Mouse (Mus musculus) gastrocnemius, postnatal 4 days (tissue): ENCODE measurements at regions not wholly inside any gene's neighbourhood (a gene's known extent, or its start where the extent isn't known, plus 50 kb on each side); places are given as distances from the start of the nearest gene placed in this dataset.
"Not testable (repeated sequence)": the region's sequence is repeated elsewhere in the genome, so short reads cannot be mapped to it uniquely, and the experiment has no call there.

Source experiments
- DNase-seq, 2 experiments: peaks; one replicate each; pipeline ENCODE4 v3.0.0; 2021 to 2022; ENCODE audit warnings: low spot score in 2 of 2, mixed read lengths in 2 of 2

DNA sequence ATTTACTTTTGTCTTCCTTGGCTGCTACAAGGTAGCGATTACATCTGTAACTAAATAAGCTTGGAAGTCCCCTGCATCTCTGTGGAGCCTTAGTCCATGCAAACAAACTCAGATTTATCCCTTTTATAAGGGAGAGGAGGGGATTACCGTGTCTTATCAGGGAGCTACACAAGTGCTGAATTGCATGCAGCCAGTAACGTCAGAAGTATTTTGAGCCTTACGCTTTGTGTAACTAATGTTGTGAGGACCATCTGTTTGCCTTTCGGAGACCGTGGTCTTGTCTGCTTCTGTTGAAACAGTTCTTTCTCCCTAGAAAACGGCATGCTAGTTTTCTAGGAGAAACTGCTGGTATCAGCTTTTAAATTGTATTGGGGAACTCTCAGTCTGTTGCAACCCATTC is 58.0 kb upstream of the Dmrta1 start:
- DNase-seq, result no peak

DNA sequence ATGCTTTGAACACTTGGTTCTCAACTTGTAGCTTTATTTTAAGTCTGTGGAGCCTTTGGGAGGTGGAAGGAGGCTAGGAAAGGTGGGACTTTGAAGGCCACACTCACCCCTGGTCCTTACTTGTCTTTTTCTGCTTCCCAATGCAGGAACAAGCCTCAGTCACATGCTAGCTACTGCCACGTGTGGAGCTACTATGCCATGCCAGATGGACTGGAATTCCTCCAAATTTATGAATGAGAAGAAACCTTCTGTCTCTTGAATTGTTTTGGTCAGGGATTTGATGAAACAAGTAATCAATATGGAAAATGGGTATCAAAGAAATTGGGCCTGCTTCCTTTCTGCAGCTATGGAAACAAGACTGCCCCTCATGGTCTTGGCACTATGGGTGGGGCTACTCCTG is 74.5 kb upstream of the Dmrta1 start:
- no peak for DNase-seq

DNA sequence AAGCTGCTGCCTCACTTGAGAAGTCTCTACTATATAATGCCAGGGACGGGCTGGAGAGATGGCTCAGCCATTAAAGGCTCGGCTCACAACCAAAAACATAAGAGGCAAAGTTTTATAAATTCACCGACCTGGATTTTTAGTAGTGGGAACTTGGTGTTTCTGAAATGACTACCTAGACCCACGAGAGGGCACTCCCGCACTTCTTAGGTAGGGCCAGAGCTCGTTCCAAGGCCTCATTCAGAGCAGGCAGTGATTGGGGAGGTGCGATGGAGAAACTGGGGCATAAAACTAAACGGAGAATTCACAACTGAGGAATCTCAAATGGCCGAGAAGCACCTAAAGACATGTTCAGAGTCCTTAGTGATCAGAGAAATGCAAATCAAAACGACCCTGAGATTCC is 103.7 kb upstream of the Dmrta1 start:
- DNase-seq, result peak in 1 of 2 experiments; percentile 8

DNA sequence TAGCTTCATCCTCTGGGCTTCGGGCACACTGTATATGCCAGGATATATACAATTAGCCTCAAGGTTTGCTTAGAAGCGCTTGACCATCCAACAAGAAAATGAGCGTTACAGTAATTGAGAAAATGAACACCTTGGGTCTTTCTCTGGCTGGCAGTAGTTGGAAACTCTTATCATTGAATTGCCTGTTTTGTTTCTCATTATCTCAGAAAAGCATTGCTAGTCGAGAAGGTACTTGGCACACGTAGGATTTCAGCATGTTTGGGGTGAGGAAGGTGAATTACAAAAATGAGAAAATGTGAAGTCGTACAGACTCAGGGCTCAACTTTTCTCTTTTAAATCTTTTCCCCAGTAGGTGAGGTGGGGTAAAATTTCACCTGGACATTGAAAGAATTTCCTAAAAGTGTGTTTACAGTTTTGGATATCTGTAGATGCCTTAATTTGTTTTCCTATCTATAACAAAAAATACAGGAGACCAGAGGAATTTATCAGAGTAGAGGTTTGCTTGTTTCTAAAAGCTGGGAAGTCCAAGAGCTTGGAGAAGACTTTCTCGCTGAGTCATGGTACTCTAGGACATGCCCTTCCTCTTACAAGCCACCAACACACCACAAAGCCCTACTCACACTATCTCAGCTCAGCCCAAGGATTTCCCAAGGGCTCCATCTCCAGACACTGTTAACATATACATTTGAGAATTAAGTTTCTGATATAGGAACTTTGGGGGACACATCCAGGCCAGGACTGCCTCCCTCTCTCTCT is 124.3 kb upstream of the Dmrta1 start:
- no peak for DNase-seq

DNA sequence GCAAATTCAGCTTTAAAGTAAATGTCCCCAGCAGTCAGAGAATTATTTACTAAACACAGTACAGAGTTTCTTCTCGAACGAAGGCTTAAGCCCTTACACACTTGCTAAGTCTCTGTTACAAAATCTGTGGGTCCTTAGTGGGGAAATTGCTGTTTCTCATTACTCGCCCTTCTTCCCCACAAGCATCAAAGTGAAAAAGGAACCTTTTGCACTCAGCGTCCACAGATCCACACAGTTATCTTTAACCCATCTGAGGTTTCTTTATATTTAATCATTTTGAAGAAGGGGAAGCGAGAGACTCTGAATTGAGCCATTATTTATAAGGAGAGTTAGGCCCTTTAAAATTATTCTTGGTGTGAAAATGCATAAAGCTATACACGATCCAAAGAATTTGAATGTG is 126.7 kb upstream of the Dmrta1 start:
- DNase-seq, result no peak

DNA sequence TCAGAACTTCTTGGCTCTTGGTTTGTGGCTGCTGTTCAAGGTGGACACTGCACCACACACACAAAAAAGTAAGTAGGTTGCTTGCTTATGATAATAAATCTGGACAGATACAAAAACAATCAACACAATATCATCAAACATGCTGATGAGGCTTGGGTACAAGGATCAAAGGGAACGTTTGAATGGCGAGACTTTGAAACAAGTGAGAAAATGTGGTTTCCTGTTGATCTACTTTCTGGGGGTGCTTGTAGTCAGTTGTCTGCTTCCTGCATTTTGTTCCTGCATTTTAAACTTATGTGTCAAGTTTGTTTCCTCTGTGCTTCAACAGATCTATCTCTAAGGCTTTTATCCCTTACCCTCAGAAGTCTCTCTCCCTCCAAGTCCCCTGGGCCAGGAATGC is 128.7 kb upstream of the Dmrta1 start:
- no peak for DNase-seq

DNA sequence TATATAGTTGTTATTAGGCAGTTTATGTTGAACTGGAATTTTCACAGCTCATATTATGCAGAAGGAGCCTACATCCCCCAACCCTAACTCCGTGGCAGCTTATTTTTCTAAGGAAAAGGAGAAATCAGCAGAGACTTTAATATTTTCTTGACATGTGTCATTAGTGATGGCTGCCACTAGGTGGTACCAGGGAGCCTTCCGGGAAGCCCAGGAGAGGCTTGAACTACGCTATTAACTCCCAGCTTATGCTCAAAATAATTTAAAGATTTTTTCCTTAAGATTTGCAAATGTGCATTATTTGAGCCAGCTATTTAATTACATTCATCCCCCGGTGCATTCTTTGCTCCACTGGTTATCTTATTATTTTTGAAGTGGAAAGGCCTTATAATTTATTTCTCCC is 146.8 kb upstream of the Dmrta1 start:
- peak in 1 of 2 experiments; percentile 30 for DNase-seq

DNA sequence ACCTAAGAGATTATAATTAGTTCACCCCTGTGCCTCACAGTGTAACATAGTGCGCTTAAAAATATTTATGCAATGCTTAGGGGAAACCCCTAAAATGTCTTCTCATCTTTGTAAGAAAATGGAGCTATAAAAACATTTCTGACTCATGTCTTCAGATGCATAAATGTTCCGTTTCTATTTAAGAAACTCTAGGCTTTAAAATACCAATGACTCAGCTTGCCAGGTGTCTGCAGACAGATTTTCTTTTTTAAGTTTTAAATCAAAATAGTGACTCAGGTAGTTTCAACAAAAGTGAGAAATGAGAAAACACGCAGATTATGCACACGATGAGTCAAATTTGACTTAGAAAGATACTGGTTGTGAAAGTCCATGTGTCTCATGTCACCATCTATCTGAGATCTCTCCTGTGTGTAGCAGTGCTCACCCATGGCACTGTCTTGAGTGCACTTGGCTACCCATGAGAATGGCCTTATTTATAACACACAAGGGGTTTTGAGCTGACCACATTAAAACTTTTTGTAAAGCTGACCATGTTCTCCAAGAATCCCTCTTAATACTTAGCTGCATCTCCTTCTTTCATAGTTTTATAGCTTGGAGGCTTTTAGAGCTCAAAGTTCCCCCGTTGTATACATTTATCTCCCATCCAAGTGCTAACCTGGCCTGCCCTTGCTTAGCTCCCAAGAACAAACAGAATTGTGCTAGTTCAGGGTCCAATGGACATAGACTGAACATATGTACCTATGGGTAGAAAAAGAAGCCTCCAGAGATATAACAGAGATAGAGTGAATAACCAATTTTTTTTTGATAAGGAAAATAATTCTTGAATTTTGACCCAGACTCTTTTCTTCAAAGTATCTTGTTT is 149.0 kb upstream of the Dmrta1 start:
- DNase-seq, result no peak

DNA sequence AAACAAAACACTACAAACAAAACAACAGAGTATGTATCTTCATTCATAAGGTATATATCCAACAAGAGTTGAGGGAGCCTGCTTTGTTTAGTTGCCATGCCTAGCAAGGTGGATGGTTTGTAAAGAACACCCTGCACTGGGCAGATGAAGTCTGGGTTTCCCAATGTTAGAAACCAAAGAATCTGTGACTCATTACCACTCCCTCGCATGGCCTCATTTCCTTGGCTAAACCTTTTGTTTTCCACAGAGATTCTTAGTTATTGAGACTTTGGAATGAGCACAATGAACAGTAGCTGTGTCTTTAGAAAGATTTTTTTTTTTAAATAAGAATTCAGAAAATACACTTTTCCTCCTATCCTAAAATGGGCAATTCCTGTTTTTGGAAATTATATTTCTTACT is 151.3 kb upstream of the Dmrta1 start:
- no peak for DNase-seq

DNA sequence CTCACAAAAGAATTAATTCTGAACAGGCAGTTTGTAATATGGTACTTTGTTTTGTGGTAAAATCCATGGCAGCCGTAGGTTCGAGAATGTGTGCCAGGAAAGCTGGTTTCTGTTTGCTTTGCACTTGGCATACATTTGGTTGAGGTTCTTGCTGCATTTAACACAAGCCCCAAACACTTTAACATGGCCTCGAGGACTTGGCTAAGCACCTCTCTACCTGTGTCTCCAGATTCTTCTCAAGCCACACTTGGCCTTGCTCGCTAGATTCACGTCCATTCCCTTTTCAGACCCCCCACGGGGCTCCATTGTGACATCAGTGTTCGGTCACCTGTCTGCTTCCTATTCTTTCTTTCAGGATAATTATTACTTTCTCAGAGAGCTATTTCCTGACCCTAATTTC is 151.9 kb upstream of the Dmrta1 start:
- no peak for DNase-seq

DNA sequence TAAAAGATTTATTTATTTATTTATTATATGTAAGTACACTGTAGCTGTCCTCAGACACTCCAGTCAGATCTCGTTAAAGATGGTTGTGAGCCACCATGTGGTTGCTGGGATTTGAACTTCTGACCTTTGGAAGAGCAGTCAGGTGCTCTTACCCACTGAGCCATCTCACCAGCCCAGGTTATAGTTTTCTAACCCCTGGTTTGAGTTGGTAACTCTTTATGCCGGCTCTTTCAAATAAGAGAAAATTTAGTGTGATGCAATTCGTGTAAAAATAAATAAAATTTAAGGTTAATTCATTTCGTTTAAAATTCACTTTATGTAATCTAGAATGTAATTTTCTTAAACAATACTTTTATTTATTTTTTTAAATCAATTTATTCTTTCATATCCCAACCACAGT is 153.7 kb upstream of the Dmrta1 start:
- DNase-seq, result not testable (repeated sequence)

DNA sequence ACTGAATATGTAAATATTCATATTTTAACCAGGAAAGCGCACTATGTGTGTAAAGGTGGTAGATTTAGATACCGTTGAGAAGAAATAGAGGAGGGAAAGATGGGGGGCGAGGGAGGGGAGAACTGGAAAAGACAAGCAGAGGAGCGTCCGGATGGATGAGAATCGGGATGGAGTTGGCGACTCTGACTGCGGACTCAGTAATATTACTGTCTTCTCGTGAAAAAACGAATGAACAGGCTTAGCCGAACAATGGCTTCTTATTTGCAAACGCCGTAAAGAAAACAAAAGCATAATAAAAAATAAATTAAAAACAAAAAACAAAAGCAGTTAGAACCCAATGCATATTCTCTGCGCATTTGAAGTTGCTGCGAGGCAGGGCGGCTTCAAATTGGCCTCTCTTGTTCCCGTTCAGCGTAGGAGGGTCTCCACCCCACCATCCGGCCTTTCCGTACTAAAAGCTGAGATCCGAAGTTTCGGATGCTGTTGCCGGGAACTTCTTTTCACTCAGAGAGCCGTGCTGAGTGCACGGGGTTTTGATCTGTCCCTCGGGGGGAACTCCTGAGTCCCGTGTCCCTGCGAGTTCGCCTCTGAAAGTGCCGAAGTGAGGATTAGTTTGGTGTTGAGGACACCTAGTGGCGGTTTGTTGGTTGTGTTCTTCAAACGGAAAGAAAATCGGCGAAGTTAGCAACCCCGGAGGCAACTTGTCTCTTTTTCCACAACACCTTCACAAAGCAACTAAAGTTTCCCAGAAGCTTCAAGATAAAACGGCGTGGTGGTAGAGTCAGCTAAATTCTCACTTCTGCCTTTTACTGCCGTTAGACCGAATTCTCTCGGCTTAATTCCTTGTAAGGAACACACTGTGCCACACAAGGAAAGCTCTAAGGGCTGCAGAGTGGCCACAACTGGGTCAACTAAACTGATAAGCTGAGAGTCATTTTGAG is 154.7 kb upstream of the Dmrta1 start:
- DNase-seq, result peak in 1 of 2 experiments; percentile 46

DNA sequence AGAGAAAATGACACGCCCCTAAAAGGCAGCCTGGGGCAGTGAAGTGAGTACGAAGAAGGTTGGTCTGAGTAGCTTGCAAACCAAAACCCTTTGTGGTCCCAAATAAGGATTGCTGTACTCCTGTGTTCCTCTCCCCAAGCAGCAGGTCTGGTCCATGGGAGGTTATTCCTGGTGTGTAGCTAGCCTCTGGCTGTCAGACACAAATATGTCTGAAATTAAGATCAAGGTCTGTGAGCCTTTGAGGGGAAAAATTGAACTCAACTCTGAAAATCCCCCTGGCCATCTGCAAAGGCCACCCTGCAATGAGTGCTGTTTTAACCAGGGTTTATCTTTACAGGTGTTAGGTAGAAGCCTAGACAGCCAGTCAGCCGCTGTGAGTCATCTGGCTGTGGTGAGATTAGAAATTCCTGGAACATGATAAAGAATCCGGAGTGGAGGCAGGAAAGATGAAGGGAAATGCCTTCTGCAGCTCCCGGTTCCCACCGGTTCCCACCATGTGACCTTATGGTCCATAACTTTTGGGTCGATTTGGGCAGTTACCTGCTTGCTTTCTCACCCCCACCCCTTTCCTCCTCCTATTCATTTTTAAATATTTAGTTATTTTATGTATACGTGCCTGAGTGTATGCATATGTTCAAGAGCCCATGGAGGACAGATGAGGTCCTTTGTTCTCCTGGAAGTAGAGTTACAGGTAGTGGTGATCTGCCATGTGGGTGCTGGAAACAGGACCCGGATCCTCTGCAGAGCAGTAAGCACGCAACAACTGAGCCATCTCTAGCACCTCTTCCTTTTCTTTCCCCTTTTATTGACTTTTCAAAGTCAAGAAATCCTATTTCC is 155.6 kb upstream of the Dmrta1 start:
- DNase-seq, result no peak

DNA sequence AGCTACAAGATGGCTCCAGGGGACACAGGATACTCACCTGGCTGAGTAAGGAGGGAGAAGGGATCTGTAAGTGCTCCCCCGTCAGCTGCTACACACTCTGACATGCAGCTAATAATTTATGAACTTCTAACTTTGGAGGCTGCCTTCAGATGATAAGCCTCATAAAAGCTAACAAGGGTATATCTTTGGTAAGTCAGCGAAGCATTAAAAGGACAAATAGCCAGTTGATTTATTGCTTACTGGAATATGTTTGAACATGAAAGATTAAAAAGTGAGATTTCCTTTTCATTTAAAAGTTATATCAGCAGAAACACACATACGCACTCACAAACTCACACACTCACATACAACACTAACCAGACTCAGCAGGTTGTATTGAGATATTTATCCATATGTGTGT is 161.2 kb upstream of the Dmrta1 start:
- DNase-seq, result no peak

DNA sequence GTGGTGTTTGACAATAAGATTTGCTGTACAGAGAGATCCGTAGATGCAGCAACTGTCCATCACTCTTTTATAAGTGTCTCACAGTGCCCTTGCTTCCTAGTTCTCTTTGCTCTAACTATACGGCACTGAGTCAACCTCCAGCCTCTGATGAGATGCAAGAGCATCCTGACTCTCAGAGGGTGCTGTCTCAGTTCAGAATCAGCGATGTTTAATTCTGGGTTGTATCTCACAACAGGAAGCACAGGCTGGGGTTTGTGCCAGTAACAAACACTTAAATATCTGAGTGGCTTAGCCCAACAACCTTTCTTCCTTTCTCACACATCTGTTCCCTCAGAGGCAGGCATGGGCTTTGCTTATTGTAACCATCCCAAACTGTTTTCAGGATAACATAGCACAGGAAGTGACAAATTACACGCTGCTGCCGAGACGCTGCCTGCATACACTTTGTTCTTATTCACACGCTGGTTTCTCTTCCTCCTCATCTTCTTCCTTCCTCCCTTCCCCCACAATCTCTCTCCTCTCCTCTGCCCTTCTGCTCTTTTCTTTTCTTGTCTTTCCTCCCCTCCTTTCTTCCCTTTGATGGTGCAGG is 163.3 kb upstream of the Dmrta1 start:
- no peak for DNase-seq

DNA sequence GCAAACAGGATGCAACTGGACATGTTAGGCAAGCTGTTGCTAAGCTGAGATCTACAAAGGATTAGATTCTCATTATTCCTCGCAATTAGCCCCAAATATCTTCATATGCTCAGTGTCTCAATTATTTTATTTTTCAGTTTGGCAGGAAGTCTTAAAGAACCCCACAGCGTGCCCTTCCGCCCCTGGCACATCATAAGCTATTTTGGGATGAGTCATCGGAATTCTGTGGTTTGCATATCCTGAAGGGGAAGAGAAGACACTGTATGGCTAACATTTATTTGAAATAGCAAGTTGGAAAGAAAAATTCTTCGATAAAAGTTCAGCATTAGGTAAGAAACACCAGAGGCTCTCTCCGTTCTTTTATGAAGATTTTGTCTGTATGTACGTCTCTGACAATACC is 164.3 kb upstream of the Dmrta1 start:
- no peak for DNase-seq

DNA sequence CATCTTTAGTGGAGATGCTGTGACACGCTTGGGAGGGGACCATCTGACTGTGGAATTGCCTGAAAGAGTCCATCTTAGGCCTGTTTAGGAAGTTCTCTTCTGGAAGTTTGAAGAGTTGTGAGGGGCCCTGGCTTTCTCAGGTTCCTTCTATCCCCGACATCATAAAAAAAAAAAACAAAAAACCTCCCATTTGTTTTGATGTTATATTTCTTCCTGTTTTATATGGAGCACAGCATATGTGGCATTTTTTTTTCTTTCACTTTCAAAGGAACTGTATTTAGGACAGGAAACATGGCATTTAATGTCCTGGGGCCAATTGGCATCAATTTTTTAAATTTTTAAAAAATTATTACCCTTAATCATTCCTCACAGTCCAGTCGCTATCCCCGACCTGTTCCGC is 168.6 kb upstream of the Dmrta1 start:
- DNase-seq, result no peak

DNA sequence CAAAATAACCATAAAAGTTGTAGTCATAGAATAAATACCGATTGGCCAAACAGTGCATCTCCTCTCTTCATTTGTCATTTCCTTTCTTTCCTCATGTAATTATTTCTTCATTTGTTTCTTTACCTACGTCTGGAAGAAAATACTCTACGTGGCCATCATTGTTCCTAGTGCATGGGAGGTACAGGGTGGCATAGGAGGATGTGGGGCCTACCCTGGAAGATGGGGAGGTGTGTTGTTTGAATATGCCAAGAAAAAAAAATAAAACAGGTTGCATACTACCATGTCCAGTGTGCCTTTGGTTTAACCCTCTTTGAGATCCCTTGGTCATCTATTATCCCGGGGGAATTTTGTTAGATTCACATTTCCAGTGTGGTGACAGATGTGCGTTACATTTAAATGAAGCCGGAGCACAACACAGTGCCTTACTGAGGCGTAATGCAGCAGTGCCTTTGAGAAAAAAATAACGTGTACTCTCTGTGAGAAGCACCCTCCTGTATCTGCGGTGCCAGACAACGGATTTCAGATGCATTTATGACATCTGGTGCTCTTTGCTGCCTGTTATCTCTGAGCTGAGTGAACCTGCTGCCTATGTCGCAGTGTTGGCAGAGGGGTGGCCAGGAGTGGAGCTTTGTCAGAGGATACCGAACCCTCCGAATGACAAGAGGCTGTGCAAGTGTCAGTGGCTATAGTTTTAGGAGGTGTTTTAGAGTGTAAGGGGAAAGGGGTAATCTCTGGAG is 169.4 kb upstream of the Dmrta1 start:
- no peak for DNase-seq

DNA sequence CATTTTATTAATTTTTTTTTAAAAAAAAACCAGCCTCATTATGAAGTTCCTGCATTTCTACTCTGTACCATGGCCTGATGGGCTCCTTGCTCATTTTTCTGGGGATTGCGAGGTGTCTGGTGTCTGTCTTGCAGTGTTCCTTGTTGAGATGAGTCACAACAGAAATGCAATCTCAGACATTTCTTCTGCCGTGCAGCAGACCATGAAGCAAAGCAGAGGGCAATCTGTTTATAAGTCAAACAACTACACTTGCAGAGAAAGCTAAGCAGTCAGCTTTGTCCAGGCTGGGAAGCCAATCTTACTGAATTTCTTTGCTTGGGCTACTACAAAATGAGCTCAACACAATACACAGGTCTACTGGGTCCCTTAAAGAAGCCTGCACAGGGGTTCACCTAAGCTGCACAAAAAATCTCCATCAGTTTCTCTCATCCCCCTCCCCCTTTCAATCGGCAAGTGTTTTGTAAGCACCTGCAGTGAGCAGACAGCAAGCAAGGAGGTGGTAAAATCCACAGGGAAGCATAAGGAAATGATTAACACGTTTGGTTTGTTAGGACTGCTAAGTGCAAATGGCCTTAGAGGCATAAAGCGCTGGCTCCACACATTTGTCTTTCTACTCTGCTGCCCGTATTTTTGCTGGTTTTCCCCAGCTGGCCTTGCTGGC is 171.0 kb upstream of the Dmrta1 start:
- DNase-seq, result no peak
